Mouse (Mus musculus) ES-E14 (cell line): Measurements from ENCODE around the gene Gm17651. TPM values are rescaled to one million over a fixed set of nuclear protein-coding genes. Genes with fewer than 3 reads are reported as not detected.

Experiments
- DNase-seq: peaks from one replicate; pipeline ENCODE4 v3.0.0-alpha.2; 2013; ENCODE audit warnings: low read depth, low spot score
- H3K27ac ChIP-seq: 2 replicates; pipeline ENCODE4 v1.5.1; 2012; ENCODE audit warnings: low read depth, mild to moderate bottlenecking, low read length, moderate library complexity, mixed read lengths; ENCODE audit not compliant: poor library complexity, insufficient read depth, severe bottlenecking
- H3K36me3 ChIP-seq: 2 replicates; pipeline ENCODE4 v1.6.1; 2012; ENCODE audit warnings: mild to moderate bottlenecking, low read length, moderate library complexity, mixed read lengths; ENCODE audit not compliant: control insufficient read depth, poor library complexity, insufficient read depth, severe bottlenecking
- H3K4me1 ChIP-seq, 2 experiments: fragments of 150-350 bp in 1 of 2; sonication (generic) in 1 of 2; 2 replicates each; pipeline ENCODE4 v1.6.1; 2012; ENCODE audit warnings: low read length in 2 of 2, mild to moderate bottlenecking in 1 of 2, mixed read lengths in 1 of 2; ENCODE audit not compliant: control insufficient read depth in 2 of 2, insufficient read depth in 2 of 2, poor library complexity in 1 of 2
- H3K4me3 ChIP-seq, 2 experiments: fragments of 150-350 bp in 1 of 2; sonication (generic) in 1 of 2; 2 replicates each; pipeline ENCODE4 v1.5.1; 2012; ENCODE audit warnings: low read length in 2 of 2, low read depth in 1 of 2, mild to moderate bottlenecking in 1 of 2, mixed read lengths in 1 of 2; ENCODE audit not compliant: insufficient read depth in 1 of 2, poor library complexity in 1 of 2, severe bottlenecking in 1 of 2
- H3K9ac ChIP-seq: 2 replicates; pipeline ENCODE4 v1.6.1; 2012; ENCODE audit warnings: low read depth, mild to moderate bottlenecking, low read length, mixed read lengths; ENCODE audit not compliant: poor library complexity, insufficient read depth, severe bottlenecking
- H3K9me3 ChIP-seq: fragments of 150-350 bp; sonication (generic); 2 replicates; pipeline ENCODE4 v1.6.1; 2012; ENCODE audit warnings: low read depth, mild to moderate bottlenecking, low read length; ENCODE audit not compliant: control insufficient read depth, insufficient read depth
- CHD2 ChIP-seq: IDR thresholded peaks from 2 replicates; pipeline ENCODE4 v1.6.1; 2014; ENCODE audit warnings: mild to moderate bottlenecking, low read depth, low read length, inconsistent platforms
- HCFC1 ChIP-seq: IDR thresholded peaks from 2 replicates; pipeline ENCODE4 v1.6.1; 2012; ENCODE audit warnings: low read length, inconsistent platforms, borderline replicate concordance; ENCODE audit not compliant: insufficient read depth
- MAFK ChIP-seq: IDR thresholded peaks from 2 replicates; pipeline ENCODE4 v1.6.1; 2014; ENCODE audit warnings: mild to moderate bottlenecking, low read depth, low read length, inconsistent platforms; ENCODE audit not compliant: insufficient read depth
- ZC3H11A ChIP-seq: IDR thresholded peaks from 2 replicates; pipeline ENCODE4 v1.6.1; 2012; ENCODE audit warnings: low read depth, mild to moderate bottlenecking, inconsistent platforms, low read length, borderline replicate concordance
- ZNF384 ChIP-seq: IDR thresholded peaks from 2 replicates; pipeline ENCODE4 v1.6.1; 2012; ENCODE audit warnings: low read depth, low read length, inconsistent platforms
- in situ Hi-C, 2 experiments: fragments of 600-800 bp; cut with MboI; formaldehyde crosslinking; loops; one replicate each; pipeline ENCODE4 v1.15.1; 2025; ENCODE audit warnings: low sequenced_read_pairs in 2 of 2, inconsistent platforms in 1 of 2; ENCODE audit not compliant: unreplicated experiment in 2 of 2
- total RNA-seq: library from RNA; depleted of rRNA; stranded (reverse); fragments of 300-350 nt; gene quantifications from 2 replicates; pipeline ENCODE4 v1.2.3, GENCODE M21; 2012

Gene Gm17651
- total RNA-seq, 1 experiment, result not detected

DNA sequence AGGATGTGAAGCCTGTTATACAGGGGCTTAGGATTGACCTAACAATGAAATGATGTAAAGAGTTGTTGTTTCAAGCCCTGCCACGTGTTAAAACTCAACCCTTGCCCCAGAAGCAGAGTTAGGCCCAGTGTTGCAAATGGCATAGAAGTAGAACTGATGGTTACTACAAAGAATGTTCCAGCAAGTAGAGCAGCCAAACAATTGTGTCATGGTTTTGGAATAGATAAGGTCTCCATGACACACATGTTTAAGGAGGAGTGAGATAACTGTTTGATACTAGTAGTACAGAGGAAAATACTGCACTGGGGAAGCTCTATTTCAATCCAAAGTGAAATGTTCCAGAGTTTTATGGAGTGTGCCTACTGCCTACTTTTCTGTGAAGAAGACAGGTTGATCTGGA is 26.0 kb downstream of the Gm17651 start:
- Histone ChIP-seq H3K9ac (no peak overlapping the region), H3K4me1 (no peaks in the 10 kb centered on the region), H3K27ac (no peak overlapping the region), H3K4me3 (no peak overlapping the region), H3K36me3 (no peaks in the 10 kb centered on the region), H3K9me3 (no peaks in the 10 kb centered on the region; the same call in 1 of the 2 replicates)
- in situ Hi-C loops, result no loop called here
- DNase-seq, result no peak
- no peak for TF ChIP-seq HCFC1

DNA sequence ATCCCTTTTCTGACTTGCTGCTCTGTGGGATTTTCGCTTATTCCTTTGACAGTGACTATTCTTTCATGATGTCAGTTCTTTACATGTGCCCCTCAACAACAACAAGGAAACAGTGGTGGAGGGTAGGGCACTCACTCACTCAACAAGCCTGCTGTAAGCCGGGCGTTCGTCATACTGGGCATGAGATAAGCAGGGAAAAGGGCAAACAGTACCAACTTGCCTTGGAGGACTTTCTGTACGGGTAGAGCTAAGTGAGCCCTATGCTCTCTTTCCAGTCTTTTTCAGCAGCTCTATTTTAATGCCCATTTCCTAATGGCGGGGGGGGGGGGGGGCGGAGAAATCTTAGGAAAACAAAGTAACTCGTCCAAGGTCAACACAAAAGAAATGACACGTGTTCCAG is 32.5 kb downstream of the Gm17651 start:
- H3K27ac ChIP-seq, result no peak overlapping the region
- H3K9me3 ChIP-seq, result no peaks in the 10 kb centered on the region
- H3K4me1 ChIP-seq, result no peaks in the 10 kb centered on the region
- no peak overlapping the region for H3K9ac ChIP-seq
- DNase-seq, result no peak
- in situ Hi-C loops, result no loop called here
- H3K4me3 ChIP-seq, result no peak overlapping the region
- no peaks in the 10 kb centered on the region for H3K36me3 ChIP-seq
- TF ChIP-seq ZNF384 (no peak), ZC3H11A (no peak), HCFC1 (no peak), MAFK (no peak), CHD2 (no peak)

DNA sequence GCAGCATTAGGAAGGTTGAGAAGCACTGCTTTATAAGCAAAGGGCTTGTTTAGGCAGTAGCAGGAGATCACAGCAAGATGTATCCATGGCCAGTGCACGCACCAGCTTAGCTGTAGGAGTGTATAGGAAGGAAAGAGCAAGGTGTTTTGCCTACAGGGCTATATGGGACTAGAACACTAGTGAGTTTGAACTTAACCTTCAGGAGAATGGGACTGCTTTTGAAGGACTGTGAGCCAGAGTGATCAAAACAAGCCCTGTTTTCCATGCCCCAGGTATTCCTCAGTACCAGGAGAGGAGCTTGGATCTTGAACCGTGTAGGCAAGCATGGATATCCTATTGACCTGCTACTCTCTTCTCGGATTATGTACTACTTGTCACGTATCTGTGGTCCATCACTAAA is 33.1 kb downstream of the Gm17651 start:
- in situ Hi-C loops, result no loop called here
- no peak for TF ChIP-seq ZC3H11A
- no peak for TF ChIP-seq CHD2
- TF ChIP-seq MAFK, result no peak
- TF ChIP-seq HCFC1, result no peak
- no peak for TF ChIP-seq ZNF384
- Histone ChIP-seq H3K4me1 (no peaks in the 10 kb centered on the region), H3K9me3 (no peaks in the 10 kb centered on the region), H3K9ac (no peak overlapping the region), H3K36me3 (no peaks in the 10 kb centered on the region), H3K4me3 (no peak overlapping the region), H3K27ac (no peak overlapping the region)
- DNase-seq, result no peak

DNA sequence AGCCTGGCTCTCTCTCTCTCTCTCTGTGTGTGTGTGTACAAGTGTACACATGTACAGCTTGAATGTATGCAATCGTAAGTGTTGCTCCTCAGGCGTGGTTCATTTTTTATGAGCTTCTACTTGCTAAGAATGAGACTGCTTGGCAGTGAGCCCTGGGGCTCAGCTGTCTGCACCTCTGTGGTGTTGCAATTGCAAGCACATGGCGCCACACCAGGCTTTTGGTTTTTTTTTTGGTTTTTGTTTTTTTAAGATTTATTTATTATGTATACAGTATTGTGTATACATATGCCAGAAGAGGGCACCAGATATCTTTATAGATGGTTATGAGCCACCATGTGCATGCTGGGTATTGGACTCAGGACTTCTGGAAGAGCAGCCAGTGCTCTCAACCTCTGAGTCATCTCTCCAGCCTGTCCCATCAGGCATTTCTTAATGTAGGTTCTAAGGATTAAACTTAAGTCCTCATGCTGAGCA is 40.2 kb downstream of the Gm17651 start:
- TF ChIP-seq ZNF384 (no peak), CHD2 (no peak), ZC3H11A (no peak), HCFC1 (no peak), MAFK (no peak)
- H3K9me3 ChIP-seq, result no peaks in the 10 kb centered on the region

DNA sequence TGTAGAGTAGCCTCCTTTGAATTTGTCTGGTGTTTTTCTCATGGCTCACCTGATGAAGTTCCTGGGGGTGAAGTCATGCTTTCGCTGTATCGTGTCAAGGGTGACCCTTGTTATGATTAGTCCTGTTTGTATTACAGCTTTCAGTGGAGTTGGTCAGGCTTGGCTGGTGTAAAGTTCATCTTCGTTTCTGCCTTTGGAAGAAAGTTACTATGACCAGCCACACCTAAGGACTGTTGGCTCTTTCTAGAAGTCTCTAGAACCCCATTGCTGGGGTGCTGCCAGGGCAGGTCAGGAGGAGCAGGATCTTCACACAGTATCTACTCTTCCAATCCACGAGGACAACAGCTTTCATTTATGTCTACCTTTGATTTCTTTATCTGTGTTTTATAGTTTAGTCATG is 41.0 kb downstream of the Gm17651 start:
- H3K9ac ChIP-seq, result no peak overlapping the region
- in situ Hi-C loops, result no loop called here
- no peaks in the 10 kb centered on the region for H3K4me1 ChIP-seq
- no peak for DNase-seq
- no peak overlapping the region for H3K4me3 ChIP-seq
- TF ChIP-seq ZC3H11A (no peak), HCFC1 (no peak), CHD2 (no peak), MAFK (no peak), ZNF384 (no peak)
- no peaks in the 10 kb centered on the region for H3K9me3 ChIP-seq
- H3K36me3 ChIP-seq, result no peaks in the 10 kb centered on the region
- no peak overlapping the region for H3K27ac ChIP-seq

More for the DNA sequence above, 40.2 kb downstream of the Gm17651 start:
- DNase-seq, result no peak
- no peaks in the 10 kb centered on the region for H3K36me3 ChIP-seq
- H3K4me3 ChIP-seq, result no peak overlapping the region
- H3K4me1 ChIP-seq, result no peaks in the 10 kb centered on the region
- in situ Hi-C loops, result no loop called here
- no peak overlapping the region for H3K9ac ChIP-seq
- no peak overlapping the region for H3K27ac ChIP-seq
